Mouse (Mus musculus) heart, adult 2 months (tissue): ENCODE results near the gene Twistnb.

Experiments
- CTCF ChIP-seq: fragments of 200-600 bp; IDR thresholded peaks from 2 replicates; pipeline ENCODE4 v1.8.1; 2022; ENCODE audit warnings: antibody characterized with exemption, mild to moderate bottlenecking, moderate library complexity
- POLR2A ChIP-seq: fragments of 200-500 bp; IDR thresholded peaks from 2 replicates; pipeline ENCODE4 v1.6.1; 2011; ENCODE audit warnings: mild to moderate bottlenecking, low read depth, low read length, control low read depth; ENCODE audit not compliant: insufficient read depth

DNA sequence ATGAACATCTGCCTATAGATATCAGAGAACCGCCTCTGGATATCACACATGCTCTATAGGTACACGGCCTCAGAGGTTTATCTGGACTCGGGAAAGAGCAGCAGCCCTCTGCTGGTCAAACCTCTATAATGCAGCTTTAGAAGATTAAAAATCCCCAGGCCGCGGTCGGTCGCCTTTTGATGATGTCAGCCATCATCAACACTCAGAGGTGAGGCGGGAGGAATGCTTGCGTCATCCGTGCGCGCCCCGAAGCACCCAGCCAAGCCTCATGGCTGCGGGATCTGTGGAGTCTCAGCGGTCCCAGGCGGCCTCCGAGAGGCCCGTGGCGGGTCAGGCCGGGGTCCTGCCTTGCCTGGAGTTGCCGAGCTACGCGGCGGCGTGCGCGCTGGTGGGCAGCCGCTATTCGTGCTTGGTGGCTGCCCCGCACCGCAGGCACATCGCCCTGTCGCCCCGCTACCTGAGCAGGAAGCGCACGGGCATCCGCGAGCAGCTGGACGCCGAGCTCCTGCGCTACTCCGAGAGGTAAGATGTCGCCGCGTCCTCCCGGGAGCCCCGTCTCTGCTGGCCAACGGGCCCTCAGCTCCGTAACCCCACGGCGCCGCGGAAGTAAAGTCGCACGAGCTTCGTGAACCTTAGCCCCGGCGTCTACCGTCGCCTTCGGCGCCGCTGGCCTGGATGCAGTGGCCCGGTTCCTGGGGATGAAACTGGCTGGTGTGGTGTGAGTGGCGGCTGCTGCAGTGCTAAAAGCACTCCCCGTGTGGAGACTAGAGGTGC is at the start of gene Twistnb:
- TF ChIP-seq CTCF (peak; percentile 93), POLR2A (peak; percentile 72)
